Mouse (Mus musculus) layer of hippocampus, postnatal 36 days (tissue): ENCODE data around the gene Fut2. TPM values are rescaled to one million over a fixed set of nuclear protein-coding genes. Genes with fewer than 3 reads are reported as not detected.
A peak's percentile ranks its signal among the peaks of the same experiment; 100 is the strongest.

ENCODE experiments used
- DNase-seq, 2 experiments: peaks; one replicate each; pipeline ENCODE4 v3.0.0; 2022
- total RNA-seq, 2 experiments: library from RNA; stranded (reverse); gene quantifications; 2 replicates each; pipeline ENCODE4 v1.2.3; 2021

The Fut2 gene
- total RNA-seq, result under 1 TPM in 1 of 2 experiments, not detected in 1; 0.18 TPM

DNA sequence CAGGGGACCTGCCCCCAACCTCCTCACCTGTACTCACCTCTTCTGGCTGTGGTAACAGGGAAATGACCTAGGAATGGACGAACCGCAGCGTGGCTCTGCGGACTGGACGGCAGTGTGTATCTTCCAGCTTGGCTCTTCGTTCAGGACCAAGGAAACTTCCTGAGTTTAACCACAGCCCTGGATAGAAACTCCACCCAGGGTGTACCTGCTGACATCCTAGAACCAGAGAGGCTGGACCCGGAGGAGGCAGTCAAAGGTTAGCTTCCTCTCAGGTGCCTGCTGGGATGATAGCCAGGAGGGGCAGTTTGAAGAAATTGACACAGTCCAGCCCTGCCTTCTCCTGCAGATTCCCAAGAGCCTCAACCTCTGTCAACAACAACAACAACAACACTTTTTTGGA is at the start of gene Fut2:
Gene Fut2 (minus strand): TSS at position 234 of the 400 bp plus-strand sequence.
- no peak for DNase-seq

DNA sequence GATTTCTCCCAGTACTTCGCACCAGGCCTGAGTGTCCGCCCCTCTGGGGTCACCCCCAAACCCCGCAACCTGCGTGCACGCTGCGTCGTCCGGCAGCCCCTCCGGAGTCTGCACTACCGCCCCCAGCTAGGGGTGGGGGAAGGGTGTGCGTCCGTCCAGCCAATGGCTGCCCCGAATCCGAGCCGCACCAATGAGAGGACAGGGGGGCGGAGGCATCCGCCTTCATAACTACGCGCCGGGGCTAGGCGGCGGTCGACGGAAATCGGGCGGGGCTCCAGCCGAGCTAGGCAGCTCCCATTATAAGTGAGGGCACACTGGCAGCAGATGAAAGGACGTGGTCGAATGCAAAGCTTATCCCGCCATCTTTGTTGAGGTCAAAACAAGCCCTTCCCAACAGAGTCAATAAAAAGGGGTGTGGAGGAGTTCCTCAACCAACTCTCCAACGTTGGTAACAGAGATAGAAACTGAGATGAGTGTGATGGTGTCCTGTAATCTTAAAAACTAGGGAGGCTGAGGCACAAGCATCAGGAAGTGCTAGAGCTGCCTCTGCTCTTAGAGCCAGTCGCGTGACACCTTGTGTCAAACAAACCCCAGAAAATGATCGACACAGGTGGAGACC is 49.0 kb upstream of the Fut2 start, which contains the start of gene Rpl18:
Gene Rpl18 (plus strand): TSS at position 368 of the 619 bp plus-strand sequence.
- DNase-seq, result peak; percentile 97 to 99

DNA sequence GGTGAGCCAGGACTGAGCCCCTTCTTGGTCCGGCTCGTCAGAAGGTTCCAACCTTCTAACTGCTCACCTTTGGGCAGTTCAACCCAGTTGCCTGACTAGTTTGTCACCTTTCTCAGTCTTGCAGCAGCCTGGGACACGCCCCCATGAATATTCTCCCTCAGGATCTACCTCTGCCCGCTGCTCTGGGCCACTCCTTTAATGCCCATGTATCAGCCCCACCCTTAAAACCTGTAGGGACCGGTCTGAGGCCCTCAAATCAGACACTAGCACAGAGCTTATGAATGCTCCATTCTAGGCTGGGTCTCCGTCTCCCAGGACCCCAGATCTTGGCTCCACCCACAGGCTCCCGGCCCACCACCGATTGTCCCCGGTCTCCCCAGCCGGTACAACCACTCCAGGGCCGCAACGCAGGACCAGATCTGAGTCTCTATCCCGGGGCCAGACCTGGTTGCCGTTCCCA is 48.5 kb upstream of the Fut2 start:
- DNase-seq, result no peak

DNA sequence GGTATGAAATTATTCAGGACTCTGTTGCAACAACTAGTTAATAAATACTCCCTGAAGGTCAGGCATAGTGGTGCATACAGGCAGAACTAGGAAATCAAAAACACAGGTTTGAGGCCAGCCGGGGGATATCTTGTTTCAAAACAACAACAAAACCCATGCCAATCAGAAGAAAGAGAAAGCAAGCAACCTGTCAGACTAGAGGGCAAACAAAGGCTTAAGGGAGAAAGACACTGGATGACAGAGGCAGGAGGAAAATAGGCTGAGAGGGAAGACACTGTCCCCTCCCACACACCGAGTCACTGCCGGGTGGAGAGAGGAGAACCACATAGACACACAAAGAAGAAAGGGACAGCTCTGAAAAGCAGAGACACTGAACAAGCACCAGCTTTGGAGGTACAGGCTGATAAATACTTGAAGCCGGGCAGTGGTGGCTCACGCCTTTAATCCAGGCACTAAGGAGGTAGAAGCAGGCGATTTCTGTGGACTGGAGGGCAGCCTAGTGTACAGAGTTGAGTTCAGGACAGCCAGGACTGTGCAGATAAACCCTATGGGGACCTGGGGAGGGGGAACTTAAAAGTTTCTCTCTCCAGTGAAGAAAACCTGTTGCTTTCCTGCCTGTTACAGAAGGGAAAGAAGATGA is 47.8 kb upstream of the Fut2 start:
- no peak for DNase-seq

DNA sequence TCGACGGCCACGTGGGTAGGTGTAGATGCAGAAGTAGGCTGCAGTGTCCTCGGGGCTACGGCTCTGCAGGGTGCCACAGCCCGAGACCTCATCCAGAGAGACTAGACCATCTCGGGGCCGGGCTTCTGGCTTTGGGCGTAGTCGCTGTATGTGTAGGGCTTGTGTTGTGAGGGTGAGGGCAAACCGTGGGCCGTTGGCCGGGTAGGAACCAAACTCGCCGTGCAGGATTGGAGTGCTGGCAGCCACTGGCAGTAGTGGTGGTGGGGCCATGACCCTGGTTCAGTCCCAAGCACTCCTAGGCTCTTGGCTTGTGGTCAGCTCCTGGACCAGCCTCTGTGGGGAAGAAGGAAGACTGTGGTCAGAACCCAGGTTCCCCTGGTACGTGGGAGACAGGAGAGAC is 47.2 kb upstream of the Fut2 start:
- no peak for DNase-seq

DNA sequence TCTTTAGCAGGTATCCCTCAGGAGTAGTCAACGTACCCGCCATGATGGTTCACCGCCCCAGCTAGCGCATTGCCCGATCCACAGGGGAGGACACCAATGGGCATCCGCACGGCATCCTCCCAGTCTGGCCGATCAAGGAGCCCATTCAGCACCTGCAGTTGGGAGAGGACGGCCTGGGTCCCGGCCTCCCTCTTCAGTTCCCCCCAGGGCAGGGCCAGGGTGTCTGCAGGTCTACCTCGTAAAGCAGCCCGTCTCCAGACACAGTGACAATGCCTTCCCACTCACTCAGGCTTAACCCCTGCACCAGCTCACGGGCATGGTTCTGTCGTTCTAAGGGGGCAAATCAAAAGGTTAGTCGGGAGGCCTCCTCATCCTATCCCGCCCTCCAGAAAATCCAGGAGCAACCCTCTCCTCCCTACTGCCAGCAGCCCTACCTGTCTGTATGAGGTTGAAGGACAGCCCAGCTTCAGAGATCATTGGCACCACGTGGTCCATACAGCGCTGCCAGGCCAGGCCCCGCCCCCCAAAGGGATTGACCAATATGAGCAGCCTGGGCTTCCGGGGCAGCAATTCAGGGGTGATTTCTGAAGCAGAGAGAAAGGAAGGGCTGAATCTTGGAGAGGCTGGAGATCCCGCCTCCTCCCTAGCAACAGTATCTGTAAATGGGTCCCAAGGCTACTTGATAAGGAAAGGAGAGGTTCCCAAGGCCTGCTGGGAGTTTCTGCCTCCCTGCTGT is 46.0 kb upstream of the Fut2 start:
- no peak for DNase-seq

DNA sequence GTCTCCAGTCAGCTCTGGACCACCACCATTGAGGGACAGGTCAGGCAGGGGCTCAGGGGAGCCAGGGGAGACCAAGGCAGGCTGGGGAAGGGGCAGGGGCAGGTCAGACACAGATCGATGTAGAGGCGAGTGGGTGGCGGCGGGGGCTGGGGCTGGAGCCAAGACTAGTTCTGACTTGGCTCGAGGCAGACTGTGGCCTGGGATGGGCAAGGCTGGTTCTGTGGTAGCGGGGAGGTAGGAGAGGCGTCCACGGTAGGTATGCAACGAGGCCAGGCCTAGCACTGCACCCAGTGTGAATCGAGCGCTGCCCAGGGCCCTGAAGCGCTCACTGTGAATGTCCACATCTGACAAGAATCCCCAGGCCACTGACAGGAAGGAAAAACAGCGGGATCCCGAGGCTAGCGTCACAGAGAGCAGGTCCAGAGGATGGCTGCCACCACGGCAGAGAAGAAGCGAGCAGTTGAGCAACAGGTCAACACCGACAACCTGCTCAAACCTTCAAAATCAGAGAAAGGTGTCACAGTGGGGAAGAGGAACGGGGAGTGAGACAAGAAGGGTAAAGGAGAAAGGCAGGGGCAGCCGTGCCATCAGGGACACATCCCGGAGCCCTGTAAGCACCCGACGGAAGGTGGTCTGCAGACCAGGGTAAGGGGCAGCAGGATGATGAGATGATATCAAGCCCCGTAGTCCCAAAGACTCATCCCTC is 45.3 kb upstream of the Fut2 start:
- no peak for DNase-seq

DNA sequence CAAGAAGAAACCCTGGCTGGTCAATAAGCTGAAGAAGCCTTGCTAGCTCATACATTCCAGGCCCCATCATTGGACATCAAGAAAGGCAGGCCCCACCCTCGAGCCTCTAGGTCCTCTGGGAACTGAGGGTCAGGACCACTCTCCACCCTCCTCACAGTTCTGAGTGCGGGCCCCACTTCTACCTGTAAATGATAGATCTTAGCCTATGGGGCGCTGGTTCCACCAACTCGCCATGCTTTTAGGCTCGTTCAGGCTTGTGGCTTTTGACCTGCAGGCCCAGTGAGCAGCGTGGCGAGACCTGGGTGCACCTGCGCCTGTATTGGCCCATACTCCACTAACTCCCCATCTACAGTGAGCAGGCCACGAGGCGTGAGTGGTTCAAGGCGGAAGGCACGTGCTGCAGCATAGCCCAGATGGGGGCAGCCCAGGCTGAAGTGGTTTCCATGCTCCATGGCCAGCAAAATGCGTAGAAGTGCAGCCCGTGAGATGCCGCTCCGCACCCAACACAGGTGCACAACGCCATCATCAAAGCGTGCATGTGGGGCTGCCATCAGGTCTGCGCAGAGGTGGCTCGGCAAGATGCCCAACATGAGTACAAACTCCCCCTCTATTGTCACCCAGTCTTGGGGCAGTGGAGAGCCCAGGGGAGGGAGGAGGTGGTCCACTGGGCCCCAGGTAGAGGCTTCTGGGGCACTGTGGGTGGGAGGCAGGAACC is 44.4 kb upstream of the Fut2 start:
- DNase-seq, result no peak

DNA sequence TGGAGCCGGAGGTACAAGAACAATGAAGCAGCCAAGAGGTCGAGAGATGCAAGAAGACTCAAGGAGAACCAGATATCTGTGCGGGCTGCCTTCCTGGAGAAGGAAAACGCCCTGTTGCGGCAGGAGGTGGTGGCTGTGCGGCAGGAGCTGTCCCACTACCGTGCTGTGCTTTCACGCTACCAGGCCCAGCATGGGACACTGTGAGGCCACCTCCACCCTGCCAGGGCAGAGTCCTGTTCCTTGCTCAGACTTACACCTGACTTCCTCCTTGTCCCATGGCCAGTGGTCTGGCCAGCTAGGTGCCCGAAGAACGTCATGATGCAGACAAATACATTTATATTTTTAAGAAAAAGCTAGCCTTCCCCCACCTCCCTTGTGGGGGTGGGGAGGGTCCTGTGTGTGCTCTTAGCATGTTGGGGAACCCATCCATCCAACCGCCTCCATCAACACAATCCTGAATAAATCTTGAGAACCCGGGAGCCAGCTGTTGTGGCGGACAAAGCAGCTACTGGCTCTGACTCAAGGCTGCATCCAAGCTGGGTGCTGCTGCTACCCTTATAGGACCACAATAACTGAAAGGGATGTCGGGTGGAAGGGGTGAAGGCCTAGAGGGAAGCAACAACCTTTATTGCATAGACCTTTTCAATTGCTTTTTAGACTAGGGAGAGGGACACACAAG is 43.6 kb upstream of the Fut2 start:
- no peak for DNase-seq

DNA sequence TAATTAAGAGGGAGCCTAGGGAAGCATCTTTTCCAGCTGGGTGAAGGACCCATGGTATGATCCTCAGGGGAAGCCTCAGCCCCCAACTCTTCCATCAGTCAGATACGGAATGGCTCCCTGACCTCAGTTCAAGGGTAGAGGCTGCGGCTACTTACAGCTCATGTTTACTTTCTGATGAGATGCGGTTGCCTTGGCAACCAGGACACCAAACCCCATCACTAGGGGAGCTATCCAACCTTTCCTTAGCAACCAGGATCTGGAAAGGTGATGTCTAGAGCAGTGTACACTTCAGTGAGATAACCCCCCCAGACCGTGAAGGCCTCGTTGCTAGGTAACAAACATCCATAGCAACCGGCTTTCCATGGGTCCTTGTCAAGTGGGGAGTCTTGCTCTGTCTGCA is 42.8 kb upstream of the Fut2 start:
- no peak for DNase-seq

DNA sequence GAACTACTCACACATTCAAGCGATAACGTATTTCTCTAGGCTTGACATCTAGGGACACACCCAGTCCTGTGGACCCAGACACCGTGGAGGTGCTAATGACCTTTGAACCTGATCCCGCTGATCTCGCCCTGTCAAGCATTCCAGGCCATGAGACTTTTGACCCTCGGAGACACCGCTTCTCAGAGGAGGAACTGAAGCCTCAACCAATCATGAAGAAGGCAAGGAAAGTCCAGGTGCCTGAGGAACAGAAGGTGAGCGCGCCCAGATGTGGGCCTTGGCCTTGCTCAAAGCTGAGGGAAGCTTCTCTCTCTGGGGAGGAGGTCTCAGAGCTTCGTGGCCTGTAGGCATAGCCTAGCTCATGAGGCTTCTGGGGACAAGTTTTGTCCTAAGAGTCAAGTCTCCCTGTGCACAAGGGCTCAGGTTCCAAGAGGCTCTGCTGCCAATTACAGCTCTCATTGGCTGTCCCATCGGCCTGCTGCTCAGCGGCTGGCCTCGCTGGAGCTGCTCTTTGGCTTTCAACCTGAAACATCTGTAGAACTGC is 42.1 kb upstream of the Fut2 start:
- DNase-seq, result no peak

DNA sequence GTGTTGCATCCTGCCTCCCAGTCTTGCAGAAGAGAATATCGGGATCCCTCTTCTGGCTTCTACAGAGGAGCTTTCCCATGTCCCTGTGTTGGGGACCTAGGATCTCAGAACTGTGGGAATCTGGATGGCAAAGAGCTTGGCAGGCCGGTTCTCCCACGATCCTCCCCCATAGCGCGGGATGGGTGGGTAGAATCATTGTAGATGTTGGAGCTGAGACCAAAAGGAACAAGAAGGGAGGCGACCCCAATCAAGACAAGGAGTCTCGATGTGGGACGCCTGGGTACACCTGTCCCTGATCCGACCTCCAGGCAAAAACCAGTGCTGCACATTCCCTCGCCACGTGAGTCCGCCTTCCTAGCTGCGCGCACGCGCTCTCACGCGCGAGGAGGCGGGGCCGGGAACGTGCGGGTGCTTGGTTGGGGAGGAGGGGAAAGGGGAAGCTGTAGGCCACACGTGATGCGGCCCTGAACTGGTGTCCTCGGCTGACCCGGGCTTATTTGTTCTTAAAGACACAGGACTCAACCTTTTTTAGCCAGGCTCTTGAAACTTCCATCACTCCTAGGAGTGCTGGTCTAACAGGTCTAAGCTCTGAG is 41.3 kb upstream of the Fut2 start:
- DNase-seq, result peak; percentile 93

DNA sequence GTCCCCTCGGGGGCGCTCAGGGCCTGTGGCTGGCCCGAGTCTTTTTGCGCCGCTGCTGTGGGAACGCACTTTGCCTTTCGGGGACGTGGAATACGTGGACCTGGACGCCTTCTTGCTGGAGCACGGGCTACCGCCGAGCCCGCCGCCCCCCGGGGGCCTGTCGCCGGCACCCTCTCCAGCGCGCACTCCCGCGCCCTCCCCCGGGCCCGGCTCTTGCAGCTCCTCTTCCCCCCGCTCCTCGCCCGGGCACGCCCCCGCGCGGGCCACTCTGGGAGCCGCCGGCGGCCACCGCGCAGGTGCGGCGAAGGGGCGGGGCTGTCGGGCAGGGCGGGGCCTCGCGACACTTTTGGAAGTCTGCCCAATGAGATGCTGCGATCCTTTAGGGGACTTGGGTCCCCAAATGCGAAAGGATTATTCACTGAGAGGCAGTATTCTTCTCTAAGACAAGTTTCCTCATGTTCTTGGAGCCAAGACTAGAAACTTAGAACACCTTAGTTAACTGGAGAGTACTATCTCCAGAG is 40.6 kb upstream of the Fut2 start:
- peak; percentile 80 to 84 for DNase-seq

DNA sequence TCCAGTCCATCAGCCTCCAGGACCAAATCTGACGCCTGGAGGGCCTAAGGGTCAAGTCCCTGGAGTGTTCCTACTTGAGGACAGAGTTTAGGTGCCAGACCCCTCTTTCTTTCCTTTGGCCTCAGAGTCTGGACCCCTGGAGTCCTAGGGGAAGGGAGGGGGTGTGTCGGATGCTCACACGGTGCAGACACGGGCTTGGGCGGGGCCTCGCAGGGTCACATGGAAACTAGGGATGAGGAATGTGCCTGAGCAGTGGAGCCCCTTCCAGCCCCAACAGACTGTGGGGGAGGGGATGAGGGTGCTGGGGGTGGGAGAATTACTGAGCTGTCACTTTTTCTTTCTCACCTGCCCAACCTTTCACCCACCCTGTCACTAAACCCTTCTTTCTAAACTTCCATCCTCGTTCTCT is 39.7 kb upstream of the Fut2 start:
- DNase-seq, result peak; percentile 72 to 81

DNA sequence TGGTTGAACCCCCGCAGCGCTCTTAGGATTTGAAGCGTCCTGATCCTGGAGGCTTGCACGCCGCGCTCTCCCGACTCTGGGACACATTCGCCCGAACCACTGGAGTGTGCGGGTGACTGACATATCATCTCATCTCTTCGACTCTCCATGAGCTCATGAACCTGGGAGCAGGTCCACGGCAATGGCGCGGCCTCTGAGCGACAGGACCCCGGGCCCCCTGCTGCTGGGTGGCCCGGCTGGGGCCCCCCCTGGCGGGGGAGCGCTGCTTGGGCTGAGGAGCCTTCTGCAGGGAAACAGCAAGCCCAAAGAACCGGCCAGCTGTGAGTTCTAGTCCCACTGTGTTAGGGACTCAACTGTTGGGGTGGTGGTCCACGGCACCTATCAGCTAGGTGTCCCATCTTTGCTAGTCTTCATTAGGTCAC is 39.3 kb upstream of the Fut2 start:
- DNase-seq, result peak in 1 of 2 experiments; percentile 59

DNA sequence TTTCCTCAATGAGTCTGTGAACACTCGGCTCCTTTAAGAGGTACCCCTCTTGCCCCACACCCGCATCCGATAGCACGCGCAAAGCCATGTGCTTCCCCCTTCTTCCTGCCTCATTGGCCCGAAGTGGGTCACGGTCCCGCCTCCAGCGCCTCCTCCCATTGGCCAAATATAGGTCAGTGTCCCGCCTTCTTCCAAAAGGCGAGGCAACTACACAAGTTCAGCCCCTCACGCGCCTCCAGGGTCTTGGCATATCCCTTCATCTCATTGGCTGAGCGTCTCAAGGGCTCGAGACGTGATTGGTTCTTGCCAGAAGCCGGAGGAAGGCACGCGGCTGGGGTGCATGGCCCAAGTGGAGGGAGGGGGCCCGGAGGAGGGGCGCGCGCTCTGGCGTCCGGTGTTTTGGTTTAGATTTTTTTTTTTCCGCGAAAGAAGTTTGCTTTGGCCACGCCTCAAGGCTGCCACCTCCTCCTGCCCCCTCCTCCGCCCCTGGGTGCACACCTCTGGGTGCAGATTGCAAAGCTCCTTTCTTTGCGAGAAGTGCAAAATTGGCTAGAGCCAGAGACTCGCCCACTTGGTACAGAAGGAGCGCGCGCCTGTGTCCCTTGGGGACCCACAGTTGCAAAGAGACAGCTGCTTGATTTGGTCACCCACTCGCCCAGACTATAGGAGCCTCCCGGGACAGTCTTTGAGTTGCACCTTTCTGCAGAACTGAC is 38.7 kb upstream of the Fut2 start, which contains the start of gene Dbp:
Gene Dbp (plus strand): TSS at position 359 of the 713 bp plus-strand sequence.
- DNase-seq, result peak; percentile 99 to 100

DNA sequence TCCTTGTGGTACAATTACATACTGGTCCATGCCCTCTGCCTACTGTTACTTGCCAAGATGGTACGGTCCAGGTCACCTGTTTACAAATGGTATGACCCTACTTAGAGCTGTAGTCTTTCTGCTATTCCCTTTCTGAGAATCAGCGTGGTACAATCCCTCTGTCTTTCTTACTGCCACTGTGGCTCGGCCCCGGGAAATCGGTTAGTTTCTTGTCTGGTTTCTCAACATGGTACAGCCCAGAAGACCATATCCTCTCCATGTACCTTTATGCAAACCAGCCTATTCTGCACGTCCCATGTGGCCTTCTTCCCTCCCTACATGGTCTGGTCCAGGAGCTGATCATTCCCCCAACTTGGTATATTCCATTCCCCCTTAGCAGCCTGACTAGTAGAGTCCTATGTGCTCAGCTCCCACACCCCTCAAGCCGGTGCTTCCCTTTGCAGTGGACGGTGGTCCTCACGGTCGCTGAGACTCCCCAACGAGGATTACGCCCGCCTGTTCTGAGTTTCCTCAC is 37.9 kb upstream of the Fut2 start:
- DNase-seq, result peak; percentile 64 to 69

DNA sequence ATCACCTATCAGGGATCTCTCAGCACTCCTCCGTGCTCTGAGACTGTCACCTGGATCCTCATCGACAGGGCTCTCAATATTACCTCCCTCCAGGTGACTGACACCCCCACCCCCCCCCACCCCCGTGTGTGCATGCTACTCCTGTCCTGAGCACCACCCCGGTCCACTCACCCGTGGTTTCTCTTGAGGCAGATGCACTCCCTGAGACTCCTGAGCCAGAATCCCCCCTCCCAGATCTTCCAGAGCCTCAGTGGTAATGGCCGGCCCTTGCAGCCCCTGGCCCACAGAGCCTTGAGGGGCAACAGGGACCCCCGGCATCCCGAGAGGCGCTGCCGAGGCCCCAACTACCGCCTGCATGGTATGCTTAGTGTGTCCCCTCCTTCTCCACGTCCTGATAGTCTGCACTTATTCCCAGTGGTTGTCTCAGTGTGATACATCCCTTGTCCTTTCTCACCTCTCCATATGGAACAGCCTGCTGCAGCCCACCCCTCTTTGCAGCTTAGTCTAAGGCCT is 37.4 kb upstream of the Fut2 start:
- DNase-seq, result no peak

DNA sequence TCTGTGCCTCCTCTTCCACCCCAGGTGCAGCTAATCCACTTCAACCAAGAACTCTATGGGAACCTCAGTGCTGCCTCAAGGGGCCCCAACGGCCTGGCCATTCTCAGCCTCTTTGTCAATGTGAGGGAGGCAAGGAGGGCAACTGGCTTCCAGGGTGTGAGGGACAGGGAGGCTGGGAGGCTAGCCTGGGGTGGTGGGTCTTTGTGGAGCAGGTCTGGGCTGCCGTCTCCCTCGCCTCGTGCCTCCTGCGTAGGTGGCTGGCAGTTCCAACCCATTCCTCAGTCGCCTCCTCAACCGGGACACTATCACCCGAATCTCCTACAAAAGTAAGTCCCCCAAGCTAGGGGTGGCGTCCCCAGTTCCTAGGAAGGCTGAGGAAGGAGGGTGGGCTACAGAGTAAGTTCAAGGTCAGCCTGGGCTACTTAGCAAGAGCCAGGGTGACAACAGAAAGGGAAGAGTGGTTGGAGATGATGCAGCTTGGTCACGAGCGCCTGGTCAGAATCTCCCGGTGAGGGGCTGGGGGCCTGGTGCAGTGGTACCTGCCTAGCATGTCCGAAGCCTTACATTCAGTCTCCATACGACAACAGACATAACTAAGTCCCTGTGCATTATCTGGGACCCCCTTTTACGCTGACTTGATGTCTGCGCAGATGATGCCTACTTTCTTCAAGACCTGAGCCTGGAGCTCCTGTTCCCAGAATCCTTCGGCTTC is 36.8 kb upstream of the Fut2 start:
- DNase-seq, result no peak
